Mouse (Mus musculus) ES-Bruce4 (cell line): Measurements from ENCODE around the gene Foxp1. TPM values are rescaled to one million over a fixed set of nuclear protein-coding genes. Genes with fewer than 3 reads are reported as not detected.

Source experiments
- H3K27ac ChIP-seq: 2 replicates; pipeline ENCODE4 v1.5.1; 2012; ENCODE audit warnings: low read length, inconsistent platforms; ENCODE audit not compliant: insufficient read depth
- H3K27me3 ChIP-seq: 2 replicates; pipeline ENCODE4 v1.6.1; 2012; ENCODE audit warnings: mild to moderate bottlenecking, low read length, inconsistent platforms; ENCODE audit not compliant: control insufficient read depth, poor library complexity, insufficient read depth, severe bottlenecking
- H3K36me3 ChIP-seq: 2 replicates; pipeline ENCODE4 v1.6.1; 2012; ENCODE audit warnings: inconsistent platforms, mild to moderate bottlenecking, low read length, moderate library complexity; ENCODE audit not compliant: control insufficient read depth, poor library complexity, insufficient read depth, severe bottlenecking
- H3K4me1 ChIP-seq: one replicate; pipeline ENCODE4 v1.8.1; 2011; ENCODE audit warnings: low read length; ENCODE audit not compliant: control insufficient read depth, insufficient read depth
- H3K4me3 ChIP-seq: 2 replicates; pipeline ENCODE4 v1.5.1; 2011; ENCODE audit warnings: low read depth, mild to moderate bottlenecking, low read length
- H3K9ac ChIP-seq: 2 replicates; pipeline ENCODE4 v1.6.1; 2012; ENCODE audit warnings: low read depth, mild to moderate bottlenecking, inconsistent platforms; ENCODE audit not compliant: poor library complexity, severe bottlenecking
- H3K9me3 ChIP-seq: replicated peaks from 2 replicates; pipeline ENCODE4 v1.6.1; 2012; ENCODE audit warnings: mild to moderate bottlenecking, low read length, inconsistent platforms; ENCODE audit not compliant: control insufficient read depth, poor library complexity, insufficient read depth, severe bottlenecking
- CTCF ChIP-seq: IDR thresholded peaks from one replicate; pipeline ENCODE4 v1.8.1; 2011; ENCODE audit warnings: low read depth, low read length
- EP300 ChIP-seq: IDR thresholded peaks from 2 replicates; pipeline ENCODE4 v1.6.1; 2011; ENCODE audit warnings: low read depth, low read length; ENCODE audit not compliant: insufficient read depth
- POLR2A ChIP-seq: IDR thresholded peaks from one replicate; pipeline ENCODE4 v1.8.1; 2011; ENCODE audit warnings: low read length; ENCODE audit not compliant: insufficient read depth
- polyA plus RNA-seq: library from polyadenylated mRNA; stranded (reverse); fragments of >200 nt; gene quantifications from 2 replicates; pipeline ENCODE4 v1.2.4, GENCODE M21; 2011; ENCODE audit warnings: low read depth; ENCODE audit not compliant: missing spikeins, insufficient read depth, insufficient read length

Gene Foxp1
- polyA plus RNA-seq, 1 experiment = 33.5 TPM

DNA sequence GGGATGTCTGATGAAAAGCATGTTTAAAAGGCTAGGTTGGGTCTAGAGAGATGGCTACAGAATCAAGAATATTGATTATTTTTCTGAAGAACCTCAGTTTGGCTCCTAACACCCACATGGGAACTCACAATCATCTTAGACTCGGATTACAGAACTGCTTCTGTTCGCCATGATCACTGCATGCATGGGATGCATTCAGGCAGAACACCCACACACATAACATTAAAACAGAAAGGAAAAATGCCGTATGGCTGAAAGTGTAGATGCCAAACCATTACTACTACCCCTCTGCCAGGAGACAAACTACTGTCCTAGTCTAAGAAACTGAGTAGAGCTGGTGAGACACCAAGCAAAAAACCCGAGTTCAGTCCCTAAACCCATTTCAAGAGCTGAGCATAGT lies 192.4 kb downstream of the Foxp1 start:
- no peaks in the 10 kb centered on the region for H3K36me3 ChIP-seq
- no peaks in the 10 kb centered on the region for H3K27me3 ChIP-seq
- H3K9ac ChIP-seq = no peak overlapping the region
- H3K9me3 ChIP-seq = no peaks in the 10 kb centered on the region
- no peak overlapping the region for H3K4me3 ChIP-seq
- H3K4me1 ChIP-seq = no peaks in the 10 kb centered on the region
- no peak overlapping the region for H3K27ac ChIP-seq
- TF ChIP-seq CTCF (no peak), POLR2A (no peak), EP300 (no peak)

DNA sequence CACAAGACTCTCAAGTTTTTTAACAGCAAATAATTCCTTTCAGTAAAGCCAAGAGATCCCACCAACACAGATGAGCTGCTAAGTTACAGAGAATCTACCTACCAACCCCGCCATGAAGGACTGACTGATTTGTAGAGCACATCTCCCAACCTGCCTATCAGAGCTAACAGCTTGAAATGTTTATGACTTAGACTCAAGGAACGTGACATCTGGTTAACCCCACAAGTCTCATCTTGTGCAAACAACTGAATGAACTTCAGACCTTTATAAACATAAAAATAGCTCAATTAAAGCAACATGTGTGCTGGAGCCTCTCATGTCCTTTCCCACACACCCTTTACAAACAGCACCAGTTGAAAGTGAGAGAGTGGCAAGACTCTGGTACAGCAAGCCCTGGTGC lies 193.9 kb downstream of the Foxp1 start:
- no peak for TF ChIP-seq CTCF
- TF ChIP-seq EP300 = no peak
- TF ChIP-seq POLR2A = no peak
- Histone ChIP-seq H3K36me3 (no peaks in the 10 kb centered on the region), H3K4me3 (no peak overlapping the region), H3K27me3 (no peaks in the 10 kb centered on the region), H3K27ac (no peak overlapping the region), H3K9ac (no peak overlapping the region), H3K4me1 (no peaks in the 10 kb centered on the region), H3K9me3 (no peaks in the 10 kb centered on the region)

DNA sequence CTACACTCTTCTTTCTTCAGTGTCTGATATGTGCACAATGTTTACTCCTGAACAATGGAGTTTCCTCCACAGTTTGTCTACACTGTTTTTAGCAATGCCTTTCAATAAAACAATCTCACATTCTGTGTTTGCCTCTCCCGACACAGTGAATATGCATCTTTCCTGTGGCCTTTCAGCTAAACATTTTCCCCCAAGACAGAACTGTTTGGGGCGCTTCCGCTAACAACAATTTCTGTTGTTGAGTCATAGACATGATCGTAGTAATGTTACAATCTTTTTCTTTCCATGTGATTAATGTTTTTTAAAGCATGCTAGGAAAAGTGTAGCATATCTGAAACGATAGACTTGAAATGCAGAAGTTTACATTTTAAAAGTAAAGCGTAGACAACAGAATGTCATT lies 194.4 kb downstream of the Foxp1 start:
- Histone ChIP-seq H3K4me3 (no peak overlapping the region), H3K27ac (no peak overlapping the region), H3K9ac (no peak overlapping the region), H3K27me3 (no peaks in the 10 kb centered on the region), H3K4me1 (no peaks in the 10 kb centered on the region), H3K36me3 (no peaks in the 10 kb centered on the region), H3K9me3 (no peaks in the 10 kb centered on the region)
- TF ChIP-seq CTCF (no peak), POLR2A (no peak), EP300 (no peak)

DNA sequence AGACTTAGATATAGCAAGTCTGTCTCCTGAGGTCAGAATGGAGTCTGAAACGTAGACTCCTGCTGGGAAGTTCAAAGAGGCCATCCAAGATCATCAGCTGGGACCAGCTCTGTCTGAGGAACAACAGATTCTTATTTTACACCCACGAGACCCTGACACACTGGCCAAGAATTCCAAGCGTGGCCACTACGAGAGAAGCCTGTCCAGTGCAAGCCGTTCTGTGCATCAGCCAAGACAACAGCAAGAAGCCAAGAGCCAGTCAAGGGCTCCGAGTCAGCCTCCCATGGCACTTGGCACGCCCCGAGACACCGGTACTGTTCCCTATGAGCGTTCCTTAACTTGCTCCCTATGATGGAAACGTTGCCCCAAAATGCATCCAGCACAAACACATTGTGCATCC lies 194.8 kb downstream of the Foxp1 start:
- H3K4me3 ChIP-seq = no peak overlapping the region
- H3K27me3 ChIP-seq = no peaks in the 10 kb centered on the region
- TF ChIP-seq EP300 (no peak), POLR2A (no peak), CTCF (no peak)
- H3K9ac ChIP-seq = no peak overlapping the region
- H3K4me1 ChIP-seq = no peaks in the 10 kb centered on the region
- no peak overlapping the region for H3K27ac ChIP-seq
- no peaks in the 10 kb centered on the region for H3K36me3 ChIP-seq
- no peaks in the 10 kb centered on the region for H3K9me3 ChIP-seq

DNA sequence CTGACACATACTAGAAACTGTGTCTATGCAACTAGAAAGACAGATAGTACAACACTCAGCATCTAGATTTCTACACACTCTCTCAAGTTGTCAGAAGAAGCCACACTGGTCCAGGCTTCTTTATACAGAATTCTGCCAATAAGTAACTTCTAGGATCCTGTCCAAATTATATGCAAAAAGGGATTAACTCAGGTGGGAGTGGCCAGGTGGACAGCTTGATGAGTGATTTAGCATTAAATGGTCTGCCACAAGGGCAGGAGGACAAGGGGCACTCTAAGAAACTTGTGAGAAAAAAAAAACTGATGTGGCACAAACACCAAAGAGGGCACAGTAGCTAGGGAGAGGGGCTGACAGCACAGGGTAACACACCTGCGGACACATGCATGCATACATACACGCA lies 196.6 kb downstream of the Foxp1 start:
- TF ChIP-seq EP300 (no peak), CTCF (no peak), POLR2A (no peak)
- no peak overlapping the region for H3K9ac ChIP-seq
- no peaks in the 10 kb centered on the region for H3K27me3 ChIP-seq
- H3K36me3 ChIP-seq = no peaks in the 10 kb centered on the region
- no peak overlapping the region for H3K4me3 ChIP-seq
- H3K9me3 ChIP-seq = no peaks in the 10 kb centered on the region
- H3K27ac ChIP-seq = no peak overlapping the region
- H3K4me1 ChIP-seq = no peaks in the 10 kb centered on the region

DNA sequence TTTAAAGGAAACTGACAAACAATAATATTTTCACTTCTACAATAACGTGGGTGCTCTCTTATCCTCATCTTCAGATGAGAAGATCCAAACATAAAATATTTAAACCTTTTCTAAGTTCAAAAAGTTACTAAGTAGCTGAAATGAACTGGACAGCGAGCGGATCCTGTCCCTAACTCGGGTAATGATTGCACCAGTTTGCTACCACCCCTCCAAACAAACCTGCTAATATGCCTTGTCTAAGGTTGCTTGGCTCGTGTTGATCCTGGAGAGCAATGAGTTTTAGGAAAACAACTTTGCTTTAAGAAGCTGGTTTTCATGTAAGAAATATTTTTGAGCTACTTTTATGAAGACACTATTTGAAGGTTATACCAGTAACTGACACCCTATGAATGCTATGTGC lies 197.1 kb downstream of the Foxp1 start:
- Histone ChIP-seq H3K27me3 (no peaks in the 10 kb centered on the region), H3K9ac (no peak overlapping the region), H3K9me3 (no peaks in the 10 kb centered on the region), H3K4me3 (no peak overlapping the region), H3K36me3 (no peaks in the 10 kb centered on the region), H3K27ac (no peak overlapping the region), H3K4me1 (no peaks in the 10 kb centered on the region)
- TF ChIP-seq POLR2A (no peak), CTCF (no peak), EP300 (no peak)
